Mouse (Mus musculus) liver, embryonic 14 days (tissue): ENCODE measurements around the gene BC052040. TPM values are rescaled to one million over a fixed set of nuclear protein-coding genes. Genes with fewer than 3 reads are reported as not detected.

Source experiments
- polyA plus RNA-seq: library from polyadenylated mRNA; depleted of rRNA; stranded (reverse); fragments of >200 nt; gene quantifications from 2 replicates; pipeline ENCODE4 v1.2.3, GENCODE M21; 2012; rRNA removed

The BC052040 gene
- 4.7 and 5.5 TPM in 2 replicates for polyA plus RNA-seq

DNA sequence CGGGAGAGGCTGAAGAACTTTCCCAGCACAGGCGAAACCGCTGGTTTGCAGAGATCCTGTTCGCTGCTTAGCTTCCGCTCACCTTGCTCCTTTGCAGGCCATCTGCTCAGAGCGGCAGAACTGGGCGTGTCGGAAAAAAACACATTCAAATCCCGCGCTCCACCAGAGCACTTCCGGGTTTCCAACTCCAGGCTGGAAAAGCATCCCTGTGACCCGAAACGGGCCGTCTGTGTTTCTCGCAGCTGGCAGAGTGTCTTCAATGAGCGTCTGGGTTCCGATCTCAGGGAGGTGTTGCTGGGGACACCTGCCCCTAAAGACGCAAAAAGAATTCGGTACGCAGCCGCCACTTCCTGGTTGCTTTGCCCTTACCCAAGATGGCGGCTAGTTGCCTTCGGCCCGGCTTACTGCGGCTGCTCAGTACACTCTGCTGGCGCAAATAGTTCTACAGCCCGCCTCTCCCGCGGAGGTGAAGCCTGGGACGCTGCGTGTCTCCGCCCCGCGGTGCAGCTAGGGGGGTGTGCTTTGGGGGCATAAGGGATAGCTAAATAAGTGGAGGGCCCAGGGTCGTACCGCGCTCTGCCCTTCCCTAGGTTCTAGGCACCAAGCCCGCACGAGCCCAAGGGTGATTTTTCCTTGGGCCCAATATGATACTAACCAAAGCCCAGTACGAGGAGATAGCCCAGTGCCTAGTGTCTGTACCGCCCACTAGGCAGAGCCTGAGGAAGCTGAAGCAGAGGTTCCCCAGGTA is at the start of gene BC052040:
BC052040 (plus strand) TSS at position 476 of the 748 bp plus-strand sequence.

